ENCODE assay signal across 10 mouse cellular contexts in the genomic region with DNA sequence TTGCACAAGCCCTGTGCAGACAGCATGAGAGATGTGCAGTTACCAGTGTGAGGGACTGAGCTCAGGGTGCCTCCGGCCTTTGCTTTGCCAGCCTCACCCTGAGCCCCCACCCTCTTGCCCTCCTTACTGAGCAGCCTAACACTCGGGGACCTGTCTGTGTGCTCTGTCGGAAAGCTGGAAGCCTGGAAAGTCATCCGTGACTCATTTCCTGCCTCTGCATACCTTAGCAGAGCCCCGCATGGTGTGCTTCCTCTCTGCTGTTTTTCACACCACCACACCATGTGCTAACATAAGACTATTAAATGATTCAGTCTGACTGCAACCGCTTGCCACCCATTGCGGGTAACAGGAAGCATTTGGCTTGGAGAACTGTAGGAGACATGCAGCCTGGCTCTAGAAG.
DNase-seq lines count a peak whose midpoint lies in the region; ATAC-seq lines count a peak whose summit lies in the region.
"Had no signal": no experiment of that assay in that cellular context is flagged by ENCODE, and none has a peak within 500 bp of the region (broad histone marks: within the 10 kb centered on the region; RNA-seq: fewer than 3 reads in every experiment).

No protein-coding gene starts in this region.

- H3K9me3 ChIP-seq in heart, embryonic 11.5 days (replicated peaks; ENCODE audit: control insufficient read depth, low read length): no peaks in the 10 kb centered on the region
- H3K9me3 ChIP-seq: embryonic facial prominence, embryonic 13.5 days had no signal

- no peak overlapping the region for H3K27ac ChIP-seq in heart, embryonic 11.5 days (ENCODE audit: low read depth, low read length)
- H3K27ac ChIP-seq: embryonic facial prominence, embryonic 13.5 days; liver, embryonic 14.5 days had no signal

- no peak overlapping the region for H3K4me3 ChIP-seq in heart, embryonic 11.5 days (ENCODE audit: low read depth, low read length)
- H3K4me3 ChIP-seq: embryonic facial prominence, embryonic 13.5 days had no signal

- no peaks in the 10 kb centered on the region for H3K27me3 ChIP-seq in heart, embryonic 11.5 days (ENCODE audit: control insufficient read depth, insufficient read depth, low read length)
- H3K27me3 ChIP-seq: embryonic facial prominence, embryonic 13.5 days had no signal

- H3K4me2 ChIP-seq in heart, embryonic 11.5 days: no peak overlapping the region
- H3K4me2 ChIP-seq: embryonic facial prominence, embryonic 13.5 days had no signal

- no peak; the same call in 1 of the 2 replicates for ATAC-seq in heart, embryonic 11.5 days (replicated peaks; ENCODE audit: insufficient number of reproducible peaks, low FRiP score, low TSS enrichment)
- no peak for ATAC-seq in erythroid progenitor cell, adult 5-6 weeks (replicated peaks; ENCODE audit: low FRiP score, poor library complexity, severe bottlenecking)

- WGBS in heart, embryonic 11.5 days (ENCODE audit: insufficient replicate concordance): 51% methylated on average over 7 of the region's 7 CpGs

- peak; percentile 93 for DNase-seq in heart, adult 11 months
- peak; percentile 36 for DNase-seq in right cerebral cortex, postnatal 25 days
- no peak for DNase-seq in right cerebral cortex, postnatal 4 days
- DNase-seq in layer of hippocampus, adult 18-20 months (ENCODE audit: low spot score in 2 of 2): peak; percentile 44 to 74
- DNase-seq in right cerebral cortex, postnatal 36 days (ENCODE audit: low spot score in 2 of 2): peak; percentile 35 to 42
- DNase-seq in gastrocnemius, postnatal 25 days: no peak

- H3K36me3 ChIP-seq in heart, embryonic 11.5 days (ENCODE audit: control insufficient read depth, insufficient read depth, low read length): no peaks in the 10 kb centered on the region

- H3K9ac ChIP-seq in heart, embryonic 11.5 days (ENCODE audit: low read depth, low read length): no peak overlapping the region
- H3K9ac ChIP-seq: embryonic facial prominence, embryonic 13.5 days; liver, embryonic 14.5 days had no signal

- H3K4me1 ChIP-seq in heart, embryonic 11.5 days (ENCODE audit: control insufficient read depth, insufficient read depth, low read length): no peaks in the 10 kb centered on the region

Comparison
In these comparisons a context has a peak if more than half of its experiments do, and no peak if none do; other contexts are left out.
1. DNase-seq: peak in heart, adult 11 months (single experiment), right cerebral cortex, postnatal 25 days (single experiment), layer of hippocampus, adult 18-20 months (2 of 2) and right cerebral cortex, postnatal 36 days (2 of 2); none in right cerebral cortex, postnatal 4 days (single experiment) and gastrocnemius, postnatal 25 days (single experiment).